Mouse (Mus musculus) MEL (cell line): ENCODE data around the gene Kif19a. TPM values are rescaled to one million over a fixed set of nuclear protein-coding genes. Genes with fewer than 3 reads are reported as not detected.

Experiments used
- DNase-seq: peaks from one replicate; pipeline ENCODE4 v3.0.0; 2011; ENCODE audit warnings: low read depth, low spot score
- H3K27ac ChIP-seq: 2 replicates; pipeline ENCODE4 v1.5.1; 2012; ENCODE audit warnings: low read depth, mild to moderate bottlenecking, control low read depth, low read length, moderate library complexity; ENCODE audit not compliant: control insufficient read depth
- H3K27me3 ChIP-seq, 2 experiments: fragments of 150-350 bp in 1 of 2; sonication (generic) in 1 of 2; 2 replicates each; pipeline ENCODE4 v1.6.1; 2012; ENCODE audit warnings: low read length in 2 of 2, mild to moderate bottlenecking in 2 of 2, improper control_type of control experiment in 1 of 2, moderate library complexity in 1 of 2; ENCODE audit not compliant: insufficient read depth in 2 of 2, control insufficient read depth in 1 of 2
- H3K36me3 ChIP-seq, 2 experiments: 2 replicates each; pipeline ENCODE4 v1.6.1; 2012 to 2014; ENCODE audit warnings: low read length in 2 of 2, improper control_type of control experiment in 1 of 2, inconsistent platforms in 1 of 2, mild to moderate bottlenecking in 1 of 2; ENCODE audit not compliant: insufficient read depth in 2 of 2, control insufficient read depth in 1 of 2
- H3K4me1 ChIP-seq, 2 experiments: fragments of 150-350 bp in 1 of 2; sonication (generic) in 1 of 2; 2 replicates each; pipeline ENCODE4 v1.6.1; 2012; ENCODE audit warnings: low read length in 2 of 2, improper control_type of control experiment in 1 of 2, mild to moderate bottlenecking in 1 of 2; ENCODE audit not compliant: insufficient read depth in 2 of 2, control insufficient read depth in 1 of 2
- H3K4me3 ChIP-seq, 2 experiments: fragments of 150-350 bp in 1 of 2; sonication (generic) in 1 of 2; 2 replicates each; pipeline ENCODE4 v1.5.1; 2012; ENCODE audit warnings: low read depth in 2 of 2, low read length in 2 of 2, mild to moderate bottlenecking in 2 of 2, moderate library complexity in 2 of 2, control low read depth in 1 of 2, improper control_type of control experiment in 1 of 2; ENCODE audit not compliant: control insufficient read depth in 1 of 2, insufficient read depth in 1 of 2
- H3K79me2 ChIP-seq: 2 replicates; pipeline ENCODE4 v1.6.1; 2012; ENCODE audit warnings: mild to moderate bottlenecking, low read length, moderate library complexity; ENCODE audit not compliant: control insufficient read depth, poor library complexity, insufficient read depth
- H3K9ac ChIP-seq: 2 replicates; pipeline ENCODE4 v1.6.1; 2012; ENCODE audit warnings: low read depth, mild to moderate bottlenecking, control low read depth, low read length, moderate library complexity; ENCODE audit not compliant: control insufficient read depth, poor library complexity, severe bottlenecking
- H3K9me3 ChIP-seq: fragments of 150-350 bp; sonication (generic); replicated peaks from 2 replicates; pipeline ENCODE4 v1.6.1; 2012; ENCODE audit warnings: mild to moderate bottlenecking, low read length, improper control_type of control experiment, moderate library complexity; ENCODE audit not compliant: insufficient read depth
- CTCF ChIP-seq, 3 experiments: IDR thresholded peaks in 2 of 3; conservative IDR thresholded peaks in 1 of 3; 2 replicates each; pipeline ENCODE4 v1.5.1; 2011 to 2012; ENCODE audit warnings: low read length in 3 of 3, low read depth in 2 of 3, mild to moderate bottlenecking in 2 of 3, improper control_type of control experiment in 1 of 3, inconsistent platforms in 1 of 3, mixed read lengths in 1 of 3, moderate library complexity in 1 of 3; ENCODE audit not compliant: control insufficient read depth in 1 of 3, insufficient read depth in 1 of 3, poor library complexity in 1 of 3, severe bottlenecking in 1 of 3
- E2F4 ChIP-seq: IDR thresholded peaks from 2 replicates; pipeline ENCODE4 v1.6.1; 2011; ENCODE audit warnings: low read depth, low read length, improper control_type of control experiment, borderline replicate concordance
- EP300 ChIP-seq, 2 experiments: IDR thresholded peaks; 2 replicates each; pipeline ENCODE4 v1.6.1; 2011; ENCODE audit warnings: improper control_type of control experiment in 2 of 2, low read length in 2 of 2, low read depth in 1 of 2, mild to moderate bottlenecking in 1 of 2
- GABPA ChIP-seq: IDR thresholded peaks from 2 replicates; pipeline ENCODE4 v1.6.1; 2012; ENCODE audit warnings: low read depth, mild to moderate bottlenecking, inconsistent platforms, low read length, improper control_type of control experiment, moderate library complexity
- JUND ChIP-seq: IDR thresholded peaks from 2 replicates; pipeline ENCODE4 v1.6.1; 2011; ENCODE audit warnings: low read depth, mild to moderate bottlenecking, improper control_type of control experiment, low read length
- MAFK ChIP-seq: IDR thresholded peaks from 2 replicates; pipeline ENCODE4 v1.6.1; 2011; ENCODE audit warnings: low read depth, mild to moderate bottlenecking, low read length, improper control_type of control experiment, borderline replicate concordance
- MAX ChIP-seq: IDR thresholded peaks from 2 replicates; pipeline ENCODE4 v1.6.1; 2011; ENCODE audit warnings: low read length, improper control_type of control experiment
- MXI1 ChIP-seq: IDR thresholded peaks from 2 replicates; pipeline ENCODE4 v1.6.1; 2011; ENCODE audit warnings: mild to moderate bottlenecking, low read depth, low read length, improper control_type of control experiment
- MYC ChIP-seq: IDR thresholded peaks from 2 replicates; pipeline ENCODE4 v1.6.1; 2011; ENCODE audit warnings: low read depth, mild to moderate bottlenecking, low read length, improper control_type of control experiment, moderate library complexity
- NELFE ChIP-seq: IDR thresholded peaks from 2 replicates; pipeline ENCODE4 v1.6.1; 2011; ENCODE audit warnings: low read depth, low read length, improper control_type of control experiment
- POLR2AphosphoS2 ChIP-seq: IDR thresholded peaks from 2 replicates; pipeline ENCODE4 v1.6.1; 2011; ENCODE audit warnings: low read length, improper control_type of control experiment
- TCF12 ChIP-seq: IDR thresholded peaks from 2 replicates; pipeline ENCODE4 v1.6.1; 2014; ENCODE audit warnings: low read depth, mild to moderate bottlenecking, inconsistent platforms, low read length, improper control_type of control experiment, moderate library complexity
- UBTF ChIP-seq: IDR thresholded peaks from 2 replicates; pipeline ENCODE4 v1.6.1; 2012; ENCODE audit warnings: low read depth, mild to moderate bottlenecking, inconsistent platforms, low read length, improper control_type of control experiment, moderate library complexity, borderline replicate concordance; ENCODE audit not compliant: insufficient read depth
- USF1 ChIP-seq: IDR thresholded peaks from 2 replicates; pipeline ENCODE4 v1.6.1; 2014; ENCODE audit warnings: low read depth, mild to moderate bottlenecking, inconsistent platforms, low read length, improper control_type of control experiment, moderate library complexity
- USF2 ChIP-seq, 2 experiments: IDR thresholded peaks; 2 replicates each; pipeline ENCODE4 v1.6.1; 2011 to 2012; ENCODE audit warnings: improper control_type of control experiment in 2 of 2, low read length in 2 of 2, borderline replicate concordance in 1 of 2, inconsistent platforms in 1 of 2, low read depth in 1 of 2, mild to moderate bottlenecking in 1 of 2; ENCODE audit not compliant: insufficient read depth in 1 of 2
- ZC3H11A ChIP-seq: IDR thresholded peaks from 2 replicates; pipeline ENCODE4 v1.6.1; 2012; ENCODE audit warnings: low read depth, mild to moderate bottlenecking, inconsistent platforms, low read length, improper control_type of control experiment
- ZMIZ1 ChIP-seq: IDR thresholded peaks from 2 replicates; pipeline ENCODE4 v1.6.1; 2012; ENCODE audit warnings: low read depth, mild to moderate bottlenecking, inconsistent platforms, low read length, improper control_type of control experiment, moderate library complexity
- ZNF384 ChIP-seq: IDR thresholded peaks from 2 replicates; pipeline ENCODE4 v1.6.1; 2012; ENCODE audit warnings: low read depth, mild to moderate bottlenecking, inconsistent platforms, low read length, improper control_type of control experiment
- polyA plus RNA-seq, 2 experiments: library from polyadenylated mRNA; stranded (reverse) in 1 of 2; unstranded in 1 of 2; fragments of >175 nt in 1 of 2; fragments of >200 nt in 1 of 2; gene quantifications; 2 replicates each; pipeline versions ENCODE4 v1.2.1 to v1.2.4; 2012; ENCODE audit warnings: low replicate concordance in 2 of 2, low read depth in 1 of 2; ENCODE audit not compliant: insufficient read length in 2 of 2, insufficient read depth in 1 of 2, missing spikeins in 1 of 2
- total RNA-seq: library from RNA; depleted of rRNA; stranded (reverse); fragments of 300-350 nt; gene quantifications from 2 replicates; pipeline ENCODE4 v1.2.3, GENCODE M21; 2012

The Kif19a gene
- total and polyA plus RNA-seq, 3 experiments = not detected

DNA sequence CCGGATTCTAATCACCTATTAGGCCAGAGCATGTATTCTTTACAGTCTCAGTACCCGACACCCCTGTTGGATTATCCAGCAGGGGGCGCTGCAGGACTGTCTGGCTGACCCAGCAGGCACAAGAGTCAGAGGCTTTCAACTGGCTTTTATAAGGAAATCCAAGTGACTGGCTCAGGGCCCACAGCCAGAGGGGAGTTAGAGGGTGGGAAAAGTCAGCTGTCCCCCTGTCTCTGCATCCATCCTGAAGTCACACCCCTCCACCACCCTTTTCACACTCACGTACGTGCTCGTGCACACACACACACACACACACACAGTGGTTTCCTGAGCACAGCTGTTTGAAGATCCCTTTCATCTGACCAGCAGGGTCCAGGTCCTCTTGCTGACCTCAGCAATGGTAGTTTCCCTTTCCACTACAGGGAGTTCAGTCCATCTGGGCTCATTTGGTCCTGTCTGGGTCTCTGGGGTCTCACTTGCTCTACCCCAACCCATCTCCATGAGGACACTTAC lies 47.6 kb downstream of the Kif19a start:
- DNase-seq = no peak
- Histone ChIP-seq H3K4me1 (no peaks in the 10 kb centered on the region), H3K79me2 (no peaks in the 10 kb centered on the region), H3K27ac (no peak overlapping the region), H3K9me3 (no peaks in the 10 kb centered on the region), H3K9ac (no peak overlapping the region), H3K36me3 (no peaks in the 10 kb centered on the region), H3K27me3 (no peaks in the 10 kb centered on the region), H3K4me3 (no peak overlapping the region)
- TF ChIP-seq CTCF (IDR thresholded peaks at IDR 0.05 in 2 of 3, conservative IDR thresholded peaks at IDR 0.05 in 1 of 3; ENCODE audit: control insufficient read depth in 1 of 3, insufficient read depth in 1 of 3, low read depth in 2 of 3, low read length in 3 of 3, poor library complexity in 1 of 3, severe bottlenecking in 1 of 3) (peak in 2 of 3 experiments; percentile 12 to 27; a peak in 1 of 6 replicates), MYC (no peak), ZNF384 (no peak)

DNA sequence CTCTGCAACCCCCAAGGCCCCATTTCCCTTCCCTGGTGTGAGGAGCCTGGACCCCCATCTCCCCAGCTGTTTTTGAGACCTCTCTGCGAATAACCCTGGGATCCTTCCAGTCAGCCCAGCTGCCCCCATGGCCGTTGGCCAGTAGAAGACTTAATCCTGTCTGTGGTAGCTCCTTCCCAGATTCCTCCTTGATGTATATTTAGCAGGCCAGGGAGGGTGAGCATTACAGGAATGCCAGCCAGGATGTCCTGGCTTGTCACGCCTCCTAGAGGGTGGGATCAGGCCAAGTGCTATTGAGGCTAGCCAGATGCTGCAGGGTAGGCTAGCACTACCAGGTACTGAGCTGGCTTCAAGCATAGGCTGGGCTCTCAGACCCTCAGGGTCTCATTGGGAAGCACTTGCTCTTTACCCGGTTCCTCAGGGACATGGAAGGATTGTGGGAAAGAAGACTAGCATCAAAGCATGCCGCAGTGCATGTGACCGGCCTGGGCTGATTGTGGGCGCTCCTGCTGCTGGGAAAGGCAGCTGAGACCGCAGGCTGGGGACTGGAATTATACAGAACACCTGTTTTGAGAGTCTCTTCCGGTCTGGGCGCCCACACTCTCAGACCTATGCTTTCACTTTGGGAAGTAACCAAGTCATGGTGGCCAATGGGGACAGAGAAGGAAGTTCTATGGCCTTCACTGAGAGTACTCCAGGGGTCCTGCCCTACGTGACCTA lies 49.8 kb downstream of the Kif19a start:
- Histone ChIP-seq H3K27me3 (no peaks in the 10 kb centered on the region), H3K36me3 (no peaks in the 10 kb centered on the region), H3K9me3 (no peaks in the 10 kb centered on the region), H3K9ac (no peak overlapping the region), H3K27ac (no peak overlapping the region), H3K4me1 (no peaks in the 10 kb centered on the region), H3K79me2 (no peaks in the 10 kb centered on the region), H3K4me3 (no peak overlapping the region)
- no peak for DNase-seq
- TF ChIP-seq ZMIZ1 (no peak), UBTF (no peak), MAFK (no peak), USF1 (no peak), E2F4 (no peak), POLR2AphosphoS2 (no peak), ZC3H11A (no peak), TCF12 (no peak), EP300 (IDR thresholded peaks at IDR 0.05; ENCODE audit: low read depth in 1 of 2, low read length in 2 of 2) (no peak), USF2 (IDR thresholded peaks at IDR 0.05; ENCODE audit: borderline replicate concordance in 1 of 2, insufficient read depth in 1 of 2, low read depth in 1 of 2, low read length in 2 of 2) (no peak), MXI1 (no peak), NELFE (no peak), GABPA (no peak), JUND (no peak), MAX (no peak)
